ENCODE assay signal across 12 mouse cellular contexts in the genomic region with DNA sequence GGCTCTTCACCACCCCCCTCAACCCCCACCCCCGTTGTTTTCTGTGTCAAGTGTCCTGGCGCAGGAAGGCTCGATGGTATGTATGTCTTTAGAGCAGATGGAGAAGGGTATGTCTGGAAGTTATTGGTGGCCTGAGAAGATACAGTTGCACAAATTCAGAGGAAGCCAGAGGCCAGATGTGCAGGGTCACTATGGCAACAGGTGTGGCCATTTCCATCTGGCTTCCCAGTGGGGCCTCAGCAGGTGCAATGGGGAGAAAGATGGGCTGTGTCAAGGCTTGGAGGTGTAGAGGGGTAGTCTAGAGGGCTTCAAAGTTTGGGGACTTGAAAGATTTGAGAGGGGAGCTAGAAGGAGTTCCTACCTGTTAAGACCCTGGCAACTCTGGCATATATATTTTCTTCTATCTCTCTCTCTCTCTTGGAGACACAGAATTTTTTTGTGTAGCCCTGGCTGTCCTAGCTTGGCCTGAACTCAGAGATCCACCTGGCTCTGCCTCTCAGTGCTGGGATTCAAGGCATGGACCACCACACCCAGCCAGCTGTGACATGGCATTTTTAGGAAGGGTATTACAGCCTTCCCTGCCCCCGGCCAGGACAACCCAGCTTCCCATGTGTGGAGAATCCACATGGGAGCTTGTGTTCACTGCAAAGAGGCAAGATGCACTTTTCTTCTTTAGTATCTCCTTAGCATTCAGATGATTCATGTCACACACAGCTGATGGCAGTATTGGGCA.
A peak's percentile ranks its signal among the peaks of the same experiment; 100 is the strongest.
DNase-seq lines count a peak whose midpoint lies in the region; ATAC-seq and TF ChIP-seq lines count a peak whose summit lies in the region.
"Had no signal": no experiment of that assay in that cellular context is flagged by ENCODE, and none has a peak within 500 bp of the region (broad histone marks: within the 10 kb centered on the region; RNA-seq: fewer than 3 reads in every experiment).

No protein-coding gene starts in this region.

- no peak for ATAC-seq in midbrain, embryonic 16.5 days
- ATAC-seq in heart, postnatal 0 days (ENCODE audit: insufficient read depth, low read depth), result no peak; the same call in 1 of the 2 replicates
- no peak for ATAC-seq in stomach, embryonic 15.5 days (ENCODE audit: insufficient read depth, low FRiP score, low read depth)

- H3K4me2 ChIP-seq in midbrain, embryonic 16.5 days (ENCODE audit: low read length), result no peak overlapping the region
- H3K4me2 ChIP-seq in heart, postnatal 0 days (ENCODE audit: low read depth, low read length), result peak overlapping the region; percentile 53
- no peak overlapping the region for H3K4me2 ChIP-seq in stomach, embryonic 15.5 days

- H3K9ac ChIP-seq in midbrain, embryonic 16.5 days (ENCODE audit: low read depth, low read length), result no peak overlapping the region
- peak overlapping the region; percentile 22; the same call in 1 of the 2 replicates for H3K9ac ChIP-seq in heart, postnatal 0 days (replicated peaks; ENCODE audit: low read depth, low read length)
- no peak overlapping the region for H3K9ac ChIP-seq in stomach, embryonic 15.5 days
- H3K9ac ChIP-seq: hindbrain, embryonic 14.5 days had no signal

- H3K4me1 ChIP-seq in heart, embryonic 10.5 days, result peaks cover 25% of the 10 kb centered on the region
- peaks cover 66% of the 10 kb centered on the region for H3K4me1 ChIP-seq in midbrain, embryonic 10.5 days
- peaks cover 33% of the 10 kb centered on the region for H3K4me1 ChIP-seq in midbrain, embryonic 16.5 days (ENCODE audit: control insufficient read depth, insufficient read depth, low read length)
- peaks cover 33% of the 10 kb centered on the region for H3K4me1 ChIP-seq in heart, postnatal 0 days (ENCODE audit: control insufficient read depth, insufficient read depth)
- H3K4me1 ChIP-seq in stomach, embryonic 15.5 days, result peaks cover 21% of the 10 kb centered on the region

- H3K27me3 ChIP-seq in heart, embryonic 10.5 days (ENCODE audit: insufficient read depth, poor library complexity, severe bottlenecking), result no peaks in the 10 kb centered on the region
- peaks cover 10% of the 10 kb centered on the region for H3K27me3 ChIP-seq in midbrain, embryonic 10.5 days (ENCODE audit: low read depth, poor library complexity, severe bottlenecking)
- H3K27me3 ChIP-seq in midbrain, embryonic 16.5 days (ENCODE audit: control insufficient read depth, insufficient read depth, low read depth, low read length), result no peaks in the 10 kb centered on the region
- H3K27me3 ChIP-seq in heart, postnatal 0 days (ENCODE audit: control insufficient read depth, insufficient read depth, low read length), result no peaks in the 10 kb centered on the region
- no peaks in the 10 kb centered on the region for H3K27me3 ChIP-seq in stomach, embryonic 15.5 days (replicated peaks)

- no peak for TF ChIP-seq CTCF in heart, postnatal 0 days (IDR thresholded peaks at IDR 0.05; ENCODE audit: low read depth)

- no peaks in the 10 kb centered on the region for H3K9me3 ChIP-seq in heart, embryonic 10.5 days
- H3K9me3 ChIP-seq in midbrain, embryonic 10.5 days (replicated peaks), result no peaks in the 10 kb centered on the region
- H3K9me3 ChIP-seq in midbrain, embryonic 16.5 days (replicated peaks; ENCODE audit: control insufficient read depth, low read length, poor library complexity, severe bottlenecking), result no peaks in the 10 kb centered on the region
- H3K9me3 ChIP-seq in heart, postnatal 0 days (replicated peaks; ENCODE audit: control insufficient read depth, low read length), result no peaks in the 10 kb centered on the region
- H3K9me3 ChIP-seq in stomach, embryonic 15.5 days, result no peaks in the 10 kb centered on the region

- 52% methylated on average over 4 of the region's 4 CpGs for WGBS in heart, embryonic 10.5 days
- whole genome bisulfite sequencing in midbrain, embryonic 10.5 days, result 59% methylated on average over 4 of the region's 4 CpGs
- WGBS in midbrain, embryonic 16.5 days, result 37% methylated on average over 4 of the region's 4 CpGs
- WGBS in heart, postnatal 0 days, result 49% methylated on average over 4 of the region's 4 CpGs
- 54% methylated on average over 4 of the region's 4 CpGs for WGBS in stomach, embryonic 15.5 days

- no peak for TF ChIP-seq EP300 in heart, postnatal 0 days (IDR thresholded peaks at IDR 0.05; ENCODE audit: low read depth)

- H3K36me3 ChIP-seq in heart, embryonic 10.5 days, result no peaks in the 10 kb centered on the region
- no peaks in the 10 kb centered on the region for H3K36me3 ChIP-seq in midbrain, embryonic 10.5 days
- H3K36me3 ChIP-seq in midbrain, embryonic 16.5 days (ENCODE audit: control insufficient read depth, insufficient read depth, low read length), result no peaks in the 10 kb centered on the region
- H3K36me3 ChIP-seq in heart, postnatal 0 days (replicated peaks; ENCODE audit: control insufficient read depth, insufficient read depth, low read length), result no peaks in the 10 kb centered on the region
- no peaks in the 10 kb centered on the region for H3K36me3 ChIP-seq in stomach, embryonic 15.5 days

- peak overlapping the region; percentile 35; the same call in 1 of the 2 replicates for H3K4me3 ChIP-seq in heart, embryonic 10.5 days
- no peak overlapping the region for H3K4me3 ChIP-seq in midbrain, embryonic 10.5 days
- no peak overlapping the region for H3K4me3 ChIP-seq in midbrain, embryonic 16.5 days (ENCODE audit: low read depth, low read length)
- H3K4me3 ChIP-seq in heart, postnatal 0 days (ENCODE audit: low read depth, low read length), result 0 out of 2 replicates have a peak overlapping the region, but pooled peaks have one; percentile 25
- no peak overlapping the region for H3K4me3 ChIP-seq in stomach, embryonic 15.5 days (replicated peaks)

- no peak for DNase-seq in heart, embryonic 10.5 days (ENCODE audit: low spot score)
- no peak for DNase-seq in heart, postnatal 4 days
- DNase-seq in midbrain, embryonic 10.5 days (ENCODE audit: low spot score), result no peak
- no peak for DNase-seq in heart, postnatal 0 days (ENCODE audit: low spot score)
- no peak for DNase-seq in cerebellum, postnatal 4 days (ENCODE audit: low spot score in 2 of 2)
- DNase-seq: cerebellum, adult 2 months; kidney, adult 8-10 months; left cerebral cortex, postnatal 4 days; thymus, adult 2 months had no signal

- H3K27ac ChIP-seq in heart, embryonic 10.5 days, result peak overlapping the region; percentile 79; the same call in 1 of the 2 replicates
- peak overlapping the region; percentile 49; the same call in 1 of the 2 replicates for H3K27ac ChIP-seq in midbrain, embryonic 10.5 days (replicated peaks)
- H3K27ac ChIP-seq in midbrain, embryonic 16.5 days (ENCODE audit: low read length), result no peak overlapping the region
- peak overlapping the region; percentile 71 for H3K27ac ChIP-seq in heart, postnatal 0 days (ENCODE audit: low read depth)
- peak overlapping the region; percentile 81 for H3K27ac ChIP-seq in stomach, embryonic 15.5 days
- H3K27ac ChIP-seq: hindbrain, embryonic 14.5 days had no signal

Comparison
In these comparisons a context has a peak if more than half of its experiments do, and no peak if none do; other contexts are left out.
1. H3K4me3 ChIP-seq: peak in heart, embryonic 10.5 days (single experiment) and heart, postnatal 0 days (single experiment); none in midbrain, embryonic 10.5 days (single experiment), midbrain, embryonic 16.5 days (single experiment) and stomach, embryonic 15.5 days (single experiment).